Mouse (Mus musculus) megakaryocyte, adult 5-6 weeks (primary cell): ENCODE measurements around the gene Gucd1. TPM values are rescaled to one million over a fixed set of nuclear protein-coding genes. Genes with fewer than 3 reads are reported as not detected.

Experiments used
- ATAC-seq: 2 replicates; pipeline ENCODE4 v1.8.0; 2016; ENCODE audit warnings: mild to moderate bottlenecking, inconsistent platforms; ENCODE audit not compliant: poor library complexity, severe bottlenecking
- total RNA-seq, 2 experiments: library from RNA; stranded (forward) in 1 of 2; stranded (reverse) in 1 of 2; fragments of 153-499, 151-499 nt in 1 of 2; fragments of 221-1000, 200-1000 nt in 1 of 2; gene quantifications; 2 replicates each; pipeline versions ENCODE4 v1.2.3 to v1.2.4; 2015 to 2017

The Gucd1 gene
- total RNA-seq, 2 experiments from 2014 or later: 22.1 to 33.4 TPM

DNA sequence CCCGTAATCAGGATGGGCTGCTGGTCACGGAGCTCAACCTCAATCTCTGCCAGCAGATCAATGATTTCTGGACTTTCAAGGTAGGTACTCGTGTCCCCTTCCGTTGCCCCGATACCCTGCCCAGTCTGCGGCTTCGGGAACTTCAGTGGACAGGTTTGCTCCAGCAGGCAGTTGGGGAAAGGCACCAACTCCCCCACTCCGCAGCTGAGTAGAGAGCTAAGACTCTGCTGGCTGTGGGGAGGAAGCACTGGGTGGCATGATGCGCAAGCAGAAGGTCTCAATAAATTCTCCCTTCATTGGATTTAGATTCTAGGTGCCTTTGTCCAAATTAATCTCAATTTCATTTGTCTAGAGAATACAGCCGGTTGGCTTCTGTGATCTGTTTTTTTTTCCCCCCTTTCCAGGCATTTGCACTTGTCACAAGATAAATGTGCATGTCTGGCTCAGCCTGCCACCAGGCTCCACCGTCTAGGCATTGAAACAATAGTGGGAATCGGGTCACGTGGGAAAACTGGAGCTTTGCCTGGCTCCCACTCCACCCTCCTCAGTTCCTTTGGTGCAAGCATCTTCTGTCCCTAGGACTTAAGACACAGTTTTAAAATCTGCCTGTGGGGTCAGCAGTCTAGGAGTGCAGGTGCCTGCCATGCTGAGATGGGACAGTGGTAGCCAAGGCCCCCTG lies 79.5 kb downstream of the Gucd1 start:
- no peak for ATAC-seq

DNA sequence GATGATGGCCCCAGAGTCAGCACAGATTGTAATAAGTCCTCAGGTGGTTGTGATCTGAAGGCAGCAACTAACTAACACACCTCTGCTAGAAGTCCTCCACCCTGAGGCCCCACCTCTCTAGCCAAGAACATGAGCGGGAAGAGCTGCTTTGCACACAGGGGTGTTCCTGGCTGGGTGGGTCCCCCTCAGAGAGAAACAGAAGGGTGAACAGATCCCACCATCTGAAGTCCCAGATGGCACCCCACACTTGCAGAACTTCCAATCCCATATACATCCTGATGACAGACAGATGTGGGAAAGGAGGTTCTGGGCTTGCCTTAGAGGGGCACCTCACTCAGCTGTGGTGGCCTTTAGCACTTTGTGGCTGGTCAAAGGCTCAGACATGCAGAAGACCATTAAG lies 80.5 kb downstream of the Gucd1 start:
- no peak for ATAC-seq

DNA sequence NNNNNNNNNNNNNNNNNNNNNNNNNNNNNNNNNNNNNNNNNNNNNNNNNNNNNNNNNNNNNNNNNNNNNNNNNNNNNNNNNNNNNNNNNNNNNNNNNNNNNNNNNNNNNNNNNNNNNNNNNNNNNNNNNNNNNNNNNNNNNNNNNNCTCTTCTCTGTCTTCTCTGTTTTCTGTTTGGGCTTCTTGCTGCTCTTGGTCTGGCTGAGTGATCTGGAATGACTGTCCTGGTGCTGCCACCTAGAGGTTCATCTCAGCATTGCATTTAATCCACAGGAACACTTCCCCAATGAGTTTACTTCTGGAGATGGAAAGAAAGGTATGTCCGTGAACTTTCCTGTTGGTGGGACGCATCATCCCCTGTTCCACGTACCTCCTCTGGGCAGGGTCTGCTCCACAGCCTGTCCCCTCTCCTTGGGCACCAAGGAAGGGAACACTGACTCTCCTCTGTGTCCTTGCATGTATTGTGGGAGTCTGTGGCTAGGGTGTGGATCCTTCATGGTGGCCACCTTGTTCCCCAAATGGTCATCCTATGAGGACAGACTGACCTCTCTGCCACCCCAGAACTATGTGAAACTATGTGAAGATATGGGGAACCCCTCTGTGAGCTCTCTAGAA lies 81.1 kb downstream of the Gucd1 start:
- peak; percentile 83 for ATAC-seq

DNA sequence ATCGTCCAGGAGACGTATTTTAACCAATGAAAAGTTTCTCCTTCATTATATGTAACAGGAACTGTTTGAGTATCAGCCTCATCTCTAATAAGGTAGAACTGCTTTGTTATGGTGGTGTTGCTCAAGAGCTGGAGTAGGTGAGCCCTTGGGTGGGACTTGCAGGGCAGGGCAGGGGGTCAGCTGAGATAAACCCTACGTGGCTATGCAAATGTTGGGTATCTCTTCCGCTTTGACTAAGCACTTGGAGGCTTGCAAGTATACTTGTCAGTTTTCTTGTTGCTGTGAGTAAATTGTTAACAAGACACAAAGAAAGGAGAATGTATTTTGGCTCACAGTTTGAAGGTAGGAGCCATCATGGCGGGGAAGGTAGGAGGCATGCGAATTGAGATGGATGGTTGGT lies 87.1 kb downstream of the Gucd1 start:
- no peak for ATAC-seq

DNA sequence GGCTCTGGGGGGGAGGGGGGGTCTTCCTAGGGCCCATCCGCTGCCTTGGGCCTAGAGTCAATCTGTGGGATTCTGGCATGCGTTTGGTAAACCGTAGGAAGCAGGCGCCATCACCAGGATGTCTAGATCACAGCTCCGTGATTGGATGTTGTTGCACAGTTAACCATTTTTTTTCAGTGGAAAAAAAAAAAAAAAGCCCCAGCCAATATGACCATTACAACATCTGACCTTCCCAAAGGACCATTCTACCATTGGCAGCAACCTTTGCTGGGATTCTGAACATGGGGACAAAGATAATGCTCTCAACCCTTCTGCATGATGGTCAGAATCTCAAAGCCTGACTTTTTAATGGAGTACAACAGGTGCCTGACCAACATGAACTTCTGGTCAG lies 87.6 kb downstream of the Gucd1 start:
- ATAC-seq: no peak

DNA sequence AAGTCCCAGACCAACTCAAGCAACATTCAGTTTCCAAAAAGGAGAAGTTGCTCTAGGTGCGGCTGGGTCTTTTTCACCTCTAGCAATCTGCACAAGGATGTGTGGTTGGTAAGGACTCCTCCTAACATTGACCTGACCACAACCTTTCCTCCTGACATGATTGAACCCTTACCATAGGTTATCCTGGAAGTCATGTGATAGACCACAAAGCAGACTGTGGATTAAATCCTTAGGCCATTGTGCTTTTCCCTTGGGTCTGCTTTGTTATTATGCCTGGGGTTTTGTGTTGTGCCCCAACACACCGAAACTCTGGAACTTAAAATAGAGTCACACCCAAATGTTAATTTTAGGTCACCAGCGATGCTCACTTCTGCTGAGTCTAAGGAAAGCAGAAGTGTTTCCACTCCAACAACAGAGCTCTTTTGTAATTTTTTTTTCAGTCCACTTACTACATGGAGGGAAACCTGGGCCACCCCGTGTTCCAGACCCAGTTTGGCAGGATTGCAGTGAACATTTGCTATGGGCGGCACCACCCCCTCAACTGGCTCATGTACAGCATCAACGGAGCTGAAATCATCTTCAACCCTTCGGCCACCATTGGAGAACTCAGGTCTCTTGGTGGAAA lies 88.1 kb downstream of the Gucd1 start:
- ATAC-seq: peak; percentile 83

DNA sequence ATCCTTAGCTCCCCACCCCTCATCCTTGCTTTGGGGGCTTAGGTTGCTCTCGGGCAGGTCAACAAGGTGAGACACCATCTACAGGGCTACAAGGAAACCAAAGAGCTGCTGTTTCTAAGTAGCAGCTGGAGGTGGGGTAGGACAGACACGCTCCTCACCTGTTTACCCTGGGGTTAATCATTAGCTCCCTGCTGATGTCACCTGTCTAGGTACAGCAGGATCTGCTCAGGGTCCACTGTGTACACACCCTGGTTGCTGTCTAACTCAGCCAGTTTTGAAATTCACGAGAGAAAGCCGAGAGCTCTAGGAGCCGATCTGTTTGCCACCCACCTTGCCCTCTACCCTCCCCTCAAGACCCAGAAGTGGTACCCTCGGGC lies 88.8 kb downstream of the Gucd1 start:
- ATAC-seq: no peak

DNA sequence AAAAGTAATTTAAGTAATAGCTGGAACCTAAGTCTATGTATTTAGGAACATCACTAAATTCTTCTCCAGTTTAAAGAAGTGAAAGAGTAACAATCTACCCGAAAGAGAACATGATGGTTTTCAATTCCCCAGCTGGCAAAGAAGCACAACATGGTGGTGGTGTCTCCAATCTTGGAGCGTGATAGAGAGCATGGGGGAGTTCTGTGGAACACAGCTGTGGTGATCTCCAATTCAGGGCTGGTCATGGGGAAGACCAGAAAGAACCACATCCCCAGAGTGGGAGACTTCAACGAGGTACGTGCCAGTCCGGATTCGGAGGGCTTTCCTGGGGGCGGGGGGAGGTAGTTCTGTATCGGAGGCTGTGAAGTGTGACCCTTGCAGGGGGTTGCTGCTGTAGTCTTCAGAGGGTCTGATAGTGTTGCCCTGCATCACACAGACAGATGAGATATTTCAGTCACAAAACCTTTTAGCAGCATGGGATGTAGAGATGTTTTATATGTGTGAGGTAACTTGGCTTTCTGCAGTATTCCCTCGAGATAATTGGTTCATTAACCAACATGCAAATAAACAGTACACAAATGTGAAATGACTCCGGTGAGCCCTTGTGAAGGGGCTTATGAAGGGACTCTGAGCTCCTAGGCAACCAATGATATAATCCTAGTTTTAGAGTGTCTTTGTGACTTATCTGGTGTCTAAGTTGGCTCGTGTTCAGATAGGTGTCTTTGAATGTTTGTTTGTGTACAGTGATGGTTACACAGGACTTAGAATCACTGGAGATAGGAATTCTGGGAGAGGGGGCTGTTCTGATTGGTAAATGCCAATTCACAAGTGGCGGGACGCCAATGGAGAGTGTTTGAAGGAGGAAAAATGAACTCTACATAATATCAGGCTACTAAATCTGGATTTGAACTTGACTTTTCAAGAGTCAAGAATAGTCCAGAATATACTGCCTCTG lies 89.4 kb downstream of the Gucd1 start:
- ATAC-seq: no peak

DNA sequence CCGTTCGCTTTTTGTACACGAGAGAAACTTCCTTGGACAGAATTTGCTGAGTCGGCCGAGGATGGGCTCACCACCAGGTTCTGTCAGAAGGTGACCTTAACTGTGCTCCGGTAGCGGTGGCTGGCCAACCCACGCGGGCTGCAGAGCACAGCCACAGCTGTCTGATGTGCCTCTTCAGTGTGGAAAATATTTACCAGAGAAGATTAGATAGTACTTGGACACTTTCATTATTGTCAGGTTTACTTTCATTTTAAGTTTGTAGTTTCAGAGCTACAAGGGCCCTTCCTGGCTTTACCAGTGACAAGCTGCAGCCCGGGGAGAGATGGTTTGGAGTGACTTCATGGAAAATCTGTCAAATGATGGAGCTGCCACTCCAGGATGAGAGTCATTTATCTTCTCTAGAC lies 93.3 kb downstream of the Gucd1 start:
- peak; percentile 26; the same call in 1 of the 2 replicates for ATAC-seq

DNA sequence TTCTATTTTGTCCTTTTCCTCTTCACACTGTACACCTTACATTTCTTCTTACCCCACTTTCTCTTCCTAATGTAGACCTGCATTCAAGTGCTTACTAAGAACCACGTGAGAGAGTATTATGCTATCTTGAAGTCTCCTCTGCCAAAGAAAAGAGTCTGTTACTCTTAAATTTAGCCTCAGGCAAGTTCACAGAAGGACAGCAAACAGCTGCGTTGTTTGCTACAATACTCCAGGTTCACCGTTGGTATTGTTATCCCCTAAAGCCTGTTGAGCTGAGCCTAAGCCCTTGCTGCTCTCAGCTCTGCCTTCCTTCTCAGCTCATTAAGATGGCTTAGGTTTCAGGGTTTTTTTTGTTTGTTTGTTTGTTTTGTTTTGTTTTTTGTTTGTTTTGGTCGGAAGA lies 99.0 kb downstream of the Gucd1 start:
- no peak for ATAC-seq

DNA sequence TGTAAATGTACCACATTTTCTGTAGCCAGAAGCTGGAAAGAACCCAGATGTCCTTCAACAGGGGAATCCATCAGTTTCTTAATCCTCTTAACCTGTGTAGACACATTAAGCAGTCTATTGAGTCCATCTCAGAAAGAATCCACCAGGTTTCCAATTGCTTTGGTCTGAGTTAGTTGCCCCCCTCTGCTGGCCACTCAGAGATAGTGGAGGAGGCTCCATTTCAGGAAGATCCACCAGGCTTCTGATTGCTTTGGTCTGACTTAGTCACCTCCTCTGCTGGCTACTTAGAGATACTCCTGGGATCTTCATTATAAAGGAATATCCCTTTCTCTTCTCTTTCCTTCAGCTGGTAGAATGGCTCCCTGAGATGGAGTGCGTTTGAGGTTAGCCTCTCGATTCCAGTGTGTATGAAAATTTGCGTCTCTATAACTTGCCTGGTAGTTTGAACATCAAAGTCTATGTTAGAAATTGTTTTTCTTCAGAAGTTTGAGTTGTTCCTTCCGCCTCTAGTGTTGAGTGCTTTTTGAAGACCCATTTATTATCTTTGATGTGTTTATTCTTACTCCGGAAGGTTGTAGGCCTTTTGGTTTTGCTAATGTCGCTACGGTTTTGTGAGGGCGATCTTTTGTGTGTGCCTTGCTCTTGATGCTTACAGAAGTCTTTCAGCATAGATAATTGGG lies 100.3 kb downstream of the Gucd1 start:
- ATAC-seq: no peak

DNA sequence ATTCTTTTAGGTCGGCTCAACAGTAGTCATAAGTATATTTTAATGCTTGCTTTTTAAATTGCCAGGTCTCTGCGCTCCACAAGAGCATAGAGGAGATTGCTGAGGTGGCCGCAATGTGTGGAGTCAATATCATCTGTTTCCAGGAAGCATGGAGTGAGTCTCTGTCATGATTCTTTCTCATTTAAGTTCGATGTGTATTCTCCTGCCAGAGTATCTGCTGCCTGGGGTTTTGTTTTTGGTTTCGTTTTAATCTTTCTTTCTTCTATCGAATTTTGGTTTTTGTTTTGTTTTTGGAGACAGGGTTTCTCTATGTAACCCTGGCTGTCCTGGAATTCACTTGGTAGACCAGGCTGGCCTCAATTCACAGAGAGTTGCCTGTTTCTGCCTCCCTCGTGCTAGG lies 102.8 kb downstream of the Gucd1 start:
- no peak for ATAC-seq

DNA sequence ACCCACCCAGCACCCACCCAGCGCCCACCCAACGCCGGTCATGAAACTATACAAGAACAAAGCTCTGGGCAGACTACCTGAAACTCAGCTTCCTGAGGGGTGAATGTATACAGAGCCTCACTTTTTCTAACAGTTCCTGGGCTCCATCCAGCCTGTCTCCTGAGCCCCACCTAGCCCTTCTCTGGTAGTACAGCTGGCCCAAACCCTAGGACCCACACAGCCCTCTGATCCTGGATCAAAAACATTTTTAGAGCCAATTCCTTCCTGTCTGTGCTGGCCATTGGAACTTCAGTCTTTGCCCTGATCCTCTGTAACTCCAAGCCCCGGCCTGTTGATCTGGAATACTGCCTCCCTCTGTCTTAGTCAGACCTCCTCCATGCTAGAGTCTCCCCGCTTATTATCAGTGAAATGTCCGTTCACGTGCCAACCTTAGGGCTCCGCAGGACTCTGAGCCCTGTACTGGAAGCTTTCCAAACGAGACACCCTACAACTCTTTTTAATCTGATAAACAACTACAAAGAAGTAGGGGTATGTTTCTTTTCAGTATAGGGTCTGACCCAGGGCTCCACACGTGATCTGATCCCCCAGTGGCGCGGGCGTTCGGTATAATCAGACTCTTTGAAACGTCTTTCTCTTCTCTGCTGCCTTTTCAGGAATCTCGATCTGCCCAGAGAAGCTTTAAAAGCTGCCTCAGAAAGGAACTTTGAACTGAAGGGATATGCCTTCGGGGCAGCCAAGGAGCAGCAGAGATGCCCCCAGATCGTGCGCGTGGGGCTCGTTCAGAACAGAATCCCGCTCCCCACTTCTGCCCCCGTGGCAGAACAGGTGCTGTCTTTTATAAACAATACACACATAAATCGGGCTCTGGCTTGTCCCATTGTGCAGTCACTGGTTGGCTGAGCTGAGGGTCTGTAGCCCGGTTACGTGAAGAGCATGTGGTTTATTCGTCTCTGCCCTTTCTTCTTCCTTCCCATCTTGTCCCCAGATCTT lies 105.4 kb downstream of the Gucd1 start:
- ATAC-seq: no peak

DNA sequence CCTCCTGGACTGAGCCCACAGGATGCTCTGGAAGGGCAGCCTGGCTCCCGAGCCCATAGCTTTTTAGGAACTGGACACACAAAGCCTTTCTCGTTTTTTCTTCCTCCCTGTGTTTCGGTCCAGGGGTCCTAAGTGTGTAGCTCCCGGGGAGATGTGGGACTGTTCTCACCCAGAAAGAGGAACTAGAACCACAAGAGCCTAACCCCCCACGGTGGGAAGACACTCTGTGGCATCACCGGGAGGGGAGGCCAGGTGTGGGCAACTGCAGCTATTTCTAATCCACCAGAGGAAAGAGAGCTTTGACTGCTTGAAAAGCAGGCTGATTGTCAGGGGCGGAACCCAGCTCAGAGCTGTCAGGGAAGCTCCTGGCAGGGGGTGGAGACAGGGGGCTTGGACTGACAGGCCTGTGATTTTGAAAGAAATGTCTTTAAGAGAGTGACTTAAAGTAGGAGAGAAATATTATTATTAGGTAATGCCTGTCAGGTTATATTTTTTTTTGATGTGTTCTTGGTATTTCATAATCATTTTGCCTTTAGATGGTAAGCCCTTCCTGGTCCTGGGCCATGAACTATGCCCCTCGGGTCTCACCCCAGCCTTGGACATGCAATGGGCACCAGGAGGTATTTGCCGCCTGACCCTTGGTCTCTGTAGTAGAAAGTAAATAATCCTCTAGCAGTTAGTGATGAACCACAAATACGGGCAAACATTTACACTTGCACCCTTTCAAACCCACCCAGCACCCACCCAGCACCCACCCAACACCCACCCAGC lies 106.2 kb downstream of the Gucd1 start:
- peak; percentile 66 for ATAC-seq

DNA sequence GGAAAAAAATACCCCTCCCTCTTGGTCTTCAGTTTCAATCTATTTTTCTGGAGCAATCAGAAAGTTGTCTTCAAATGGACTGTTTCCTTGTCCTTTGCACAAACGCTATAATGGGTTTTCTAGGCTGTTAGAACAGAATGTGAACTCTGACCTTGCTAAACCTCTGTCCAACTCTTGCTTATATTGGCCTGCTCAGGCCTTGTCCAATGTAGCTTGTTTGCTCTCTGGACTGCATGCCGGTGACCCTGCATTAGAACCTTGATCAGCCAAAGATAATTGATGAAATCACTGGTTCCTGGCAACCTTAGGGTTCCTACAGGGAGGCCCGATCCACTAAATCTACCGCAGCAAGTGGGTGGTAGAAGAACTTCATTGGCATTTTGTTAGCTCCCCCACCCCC lies 110.0 kb downstream of the Gucd1 start:
- ATAC-seq: no peak

DNA sequence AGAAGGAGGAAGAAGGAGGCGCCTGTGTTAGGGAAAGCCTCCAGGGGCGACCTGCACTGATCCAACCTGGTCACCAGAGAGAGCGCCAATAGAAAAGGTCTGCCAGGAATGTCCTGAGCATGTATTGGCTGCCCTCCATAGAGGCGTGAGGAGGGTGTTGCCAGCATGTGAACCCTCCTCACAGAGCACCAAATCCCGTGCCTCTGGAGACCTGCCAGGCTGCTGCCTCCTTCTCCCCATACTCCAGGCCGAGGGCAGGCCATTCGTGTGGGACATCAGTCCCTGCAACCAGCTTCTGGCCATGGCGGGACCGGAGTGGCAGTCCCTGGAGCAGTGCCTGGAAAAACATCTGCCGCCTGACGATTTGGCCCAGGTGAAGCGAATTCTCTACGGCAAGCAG lies 111.0 kb downstream of the Gucd1 start:
- ATAC-seq: no peak

DNA sequence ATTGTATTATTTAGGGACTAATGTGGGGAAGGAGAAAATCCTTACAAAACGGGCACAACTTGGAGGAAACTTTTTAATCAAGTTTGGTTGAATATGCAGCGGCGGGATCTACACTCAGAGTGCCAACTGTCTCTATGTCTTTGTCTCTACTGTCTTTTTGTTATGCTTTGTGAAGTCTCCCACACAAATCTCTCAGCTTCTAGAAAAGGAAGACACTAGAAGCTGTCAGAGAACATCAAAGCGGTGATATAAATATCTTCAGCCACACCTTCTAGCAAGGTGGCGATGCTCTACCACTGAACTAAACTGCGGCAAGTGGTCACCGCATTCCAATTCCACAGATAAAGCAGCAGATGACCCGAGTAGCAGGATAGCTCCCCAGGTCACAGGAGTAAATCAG lies 111.9 kb downstream of the Gucd1 start:
- 0 out of 2 replicates have a peak, but pooled peaks have one; percentile 33 for ATAC-seq

DNA sequence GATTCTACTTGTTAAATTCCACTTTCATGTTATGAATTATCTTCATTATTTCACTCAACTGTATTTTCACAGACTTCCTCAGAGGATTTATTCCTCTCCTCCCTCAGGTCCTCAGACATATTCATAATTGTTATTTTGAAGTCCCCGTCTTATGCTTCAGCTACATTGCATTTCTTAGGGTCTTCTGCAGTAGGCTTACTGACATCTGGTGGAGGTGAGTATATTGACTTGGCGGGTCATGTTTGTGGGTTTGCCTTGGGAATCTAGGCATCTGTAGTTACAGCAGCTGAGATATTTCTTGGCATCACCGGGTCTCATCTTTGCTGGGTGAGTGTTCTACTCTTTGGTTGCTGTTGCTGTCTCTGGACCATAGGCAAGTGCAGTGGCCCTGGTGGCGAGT lies 116.8 kb downstream of the Gucd1 start, which contains the start of gene Upb1:
Upb1 (plus strand) TSS at position 158 of the 400 bp plus-strand sequence.
- no peak for ATAC-seq

DNA sequence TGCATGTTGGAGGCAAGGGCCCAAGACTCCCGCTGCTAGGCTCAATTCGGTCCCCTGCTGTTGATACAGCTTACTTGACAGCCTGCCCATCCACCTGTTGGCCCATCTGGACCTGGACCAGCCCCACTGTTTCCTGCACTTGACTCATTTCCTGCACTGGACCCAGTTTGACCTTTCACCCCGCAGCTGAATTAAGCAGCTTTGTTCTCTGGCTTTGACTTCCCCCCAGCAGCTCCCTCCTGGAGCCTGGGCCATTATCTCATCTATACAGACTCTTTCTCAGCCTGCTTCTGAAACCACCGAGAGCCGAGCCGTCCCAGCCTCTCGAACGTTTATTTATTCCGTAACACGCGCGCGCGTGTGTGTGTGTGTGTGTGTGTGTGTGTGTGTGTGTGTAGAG lies 120.8 kb downstream of the Gucd1 start:
- ATAC-seq: no peak
